Mouse (Mus musculus): Measurements from ENCODE around the gene Hes2. TPM values are rescaled to one million over a fixed set of nuclear protein-coding genes. Genes with fewer than 3 reads are reported as not detected.
A peak's percentile ranks its signal among the peaks of the same experiment; 100 is the strongest.

The Hes2 gene
- total RNA-seq, 1 experiment: 0.58 TPM

GRCm38 (mm10) chr4:152194476-152195175 lies 36.0 kb downstream of the Hes2 start:
- in situ Hi-C loops (cut with MboI; ENCODE audit: low sequenced_read_pairs in 2 of 2, unreplicated experiment in 2 of 2): no loop called here
- Histone ChIP-seq H3K4me3 (ENCODE audit: insufficient read depth in 1 of 2, low read depth in 1 of 2, low read length in 2 of 2, poor library complexity in 1 of 2, severe bottlenecking in 1 of 2) (no peak overlapping the region), H3K36me3 (ENCODE audit: control insufficient read depth, insufficient read depth, low read length, poor library complexity, severe bottlenecking) (no peaks in the 10 kb centered on the region), H3K9ac (ENCODE audit: insufficient read depth, low read depth, low read length, poor library complexity, severe bottlenecking) (peak overlapping the region; percentile 26; the same call in 1 of the 2 replicates), H3K27ac (ENCODE audit: insufficient read depth, low read depth, low read length, poor library complexity, severe bottlenecking) (peak overlapping the region; percentile 71), H3K9me3 (ENCODE audit: control insufficient read depth, insufficient read depth, low read depth, low read length) (no peaks in the 10 kb centered on the region), H3K4me1 (ENCODE audit: control insufficient read depth in 2 of 2, insufficient read depth in 2 of 2, low read length in 2 of 2, poor library complexity in 1 of 2) (peaks cover 10 to 21% of the 10 kb centered on the region in 2 experiments)
- DNase-seq (ENCODE audit: low read depth, low spot score): no peak
- TF ChIP-seq CHD2 (IDR thresholded peaks at IDR 0.05; ENCODE audit: low read depth, low read length) (no peak), ZNF384 (IDR thresholded peaks at IDR 0.05; ENCODE audit: low read depth, low read length) (no peak), MAFK (IDR thresholded peaks at IDR 0.05; ENCODE audit: insufficient read depth, low read depth, low read length) (peak; percentile 56; the same call in 1 of the 2 replicates), ZC3H11A (IDR thresholded peaks at IDR 0.05; ENCODE audit: borderline replicate concordance, low read depth, low read length) (no peak), HCFC1 (IDR thresholded peaks at IDR 0.05; ENCODE audit: borderline replicate concordance, insufficient read depth, low read length) (no peak)

GRCm38 (mm10) chr4:152196276-152196675 lies 37.6 kb downstream of the Hes2 start:
- H3K9me3 ChIP-seq (ENCODE audit: control insufficient read depth, insufficient read depth, low read depth, low read length): no peaks in the 10 kb centered on the region

DNA sequence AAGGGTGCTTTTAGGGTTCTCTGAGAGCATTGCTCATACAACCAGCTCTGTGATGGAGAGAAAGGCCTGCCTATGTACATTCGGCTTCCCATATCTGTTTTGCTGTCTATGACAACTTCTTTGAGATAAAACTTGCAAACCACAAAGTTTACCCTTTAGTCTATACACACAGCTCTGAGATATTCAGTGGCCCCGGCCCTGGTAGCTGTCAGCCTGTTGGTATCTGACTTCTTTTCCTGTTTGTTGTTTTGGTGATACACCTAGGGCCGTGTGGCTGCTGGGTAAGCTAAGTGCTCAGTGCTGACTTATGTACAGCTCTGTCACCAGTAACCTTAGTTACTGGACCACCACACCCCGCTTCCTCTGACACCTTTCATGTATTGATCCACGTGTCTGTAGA lies 38.9 kb downstream of the Hes2 start:
- H3K27ac ChIP-seq (ENCODE audit: insufficient read depth, low read depth, low read length, poor library complexity, severe bottlenecking): no peak overlapping the region
- peaks cover 8 to 21% of the 10 kb centered on the region in 2 experiments for H3K4me1 ChIP-seq (ENCODE audit: control insufficient read depth in 2 of 2, insufficient read depth in 2 of 2, low read length in 2 of 2, poor library complexity in 1 of 2)
- no peaks in the 10 kb centered on the region for H3K36me3 ChIP-seq (ENCODE audit: control insufficient read depth, insufficient read depth, low read length, poor library complexity, severe bottlenecking)
- in situ Hi-C loops (cut with MboI; ENCODE audit: low sequenced_read_pairs in 2 of 2, unreplicated experiment in 2 of 2): no loop called here
- H3K4me3 ChIP-seq (ENCODE audit: insufficient read depth in 1 of 2, low read depth in 1 of 2, low read length in 2 of 2, poor library complexity in 1 of 2, severe bottlenecking in 1 of 2): no peak overlapping the region
- TF ChIP-seq ZNF384 (IDR thresholded peaks at IDR 0.05; ENCODE audit: low read depth, low read length) (no peak), MAFK (IDR thresholded peaks at IDR 0.05; ENCODE audit: insufficient read depth, low read depth, low read length) (no peak), CHD2 (IDR thresholded peaks at IDR 0.05; ENCODE audit: low read depth, low read length) (no peak), HCFC1 (IDR thresholded peaks at IDR 0.05; ENCODE audit: borderline replicate concordance, insufficient read depth, low read length) (no peak), ZC3H11A (IDR thresholded peaks at IDR 0.05; ENCODE audit: borderline replicate concordance, low read depth, low read length) (no peak)
- no peak overlapping the region for H3K9ac ChIP-seq (ENCODE audit: insufficient read depth, low read depth, low read length, poor library complexity, severe bottlenecking)
- DNase-seq (ENCODE audit: low read depth, low spot score): no peak
- no peaks in the 10 kb centered on the region for H3K9me3 ChIP-seq (ENCODE audit: control insufficient read depth, insufficient read depth, low read depth, low read length)

More at GRCm38 (mm10) chr4:152196276-152196675, 37.6 kb downstream of the Hes2 start:
- no peak for DNase-seq (ENCODE audit: low read depth, low spot score)
- peaks cover 10 to 21% of the 10 kb centered on the region in 2 experiments for H3K4me1 ChIP-seq (ENCODE audit: control insufficient read depth in 2 of 2, insufficient read depth in 2 of 2, low read length in 2 of 2, poor library complexity in 1 of 2)
- H3K4me3 ChIP-seq (ENCODE audit: insufficient read depth in 1 of 2, low read depth in 1 of 2, low read length in 2 of 2, poor library complexity in 1 of 2, severe bottlenecking in 1 of 2): no peak overlapping the region
- in situ Hi-C loops (cut with MboI; ENCODE audit: low sequenced_read_pairs in 2 of 2, unreplicated experiment in 2 of 2): no loop called here
- no peak overlapping the region for H3K27ac ChIP-seq (ENCODE audit: insufficient read depth, low read depth, low read length, poor library complexity, severe bottlenecking)
- no peaks in the 10 kb centered on the region for H3K36me3 ChIP-seq (ENCODE audit: control insufficient read depth, insufficient read depth, low read length, poor library complexity, severe bottlenecking)
- H3K9ac ChIP-seq (ENCODE audit: insufficient read depth, low read depth, low read length, poor library complexity, severe bottlenecking): no peak overlapping the region
- no peak for TF ChIP-seq HCFC1 (IDR thresholded peaks at IDR 0.05; ENCODE audit: borderline replicate concordance, insufficient read depth, low read length)
- no peak for TF ChIP-seq CHD2 (IDR thresholded peaks at IDR 0.05; ENCODE audit: low read depth, low read length)
- no peak for TF ChIP-seq MAFK (IDR thresholded peaks at IDR 0.05; ENCODE audit: insufficient read depth, low read depth, low read length)
- TF ChIP-seq ZC3H11A (IDR thresholded peaks at IDR 0.05; ENCODE audit: borderline replicate concordance, low read depth, low read length): no peak
- no peak for TF ChIP-seq ZNF384 (IDR thresholded peaks at IDR 0.05; ENCODE audit: low read depth, low read length)

- in situ Hi-C loops (cut with MboI; ENCODE audit: low sequenced_read_pairs in 2 of 2, unreplicated experiment in 2 of 2): no loop called here
- H3K9ac ChIP-seq (ENCODE audit: insufficient read depth, low read depth, low read length, poor library complexity, severe bottlenecking): no peak overlapping the region
- no peak for TF ChIP-seq CHD2 (IDR thresholded peaks at IDR 0.05; ENCODE audit: low read depth, low read length)
- TF ChIP-seq ZNF384 (IDR thresholded peaks at IDR 0.05; ENCODE audit: low read depth, low read length): no peak
- TF ChIP-seq HCFC1 (IDR thresholded peaks at IDR 0.05; ENCODE audit: borderline replicate concordance, insufficient read depth, low read length): no peak
- TF ChIP-seq ZC3H11A (IDR thresholded peaks at IDR 0.05; ENCODE audit: borderline replicate concordance, low read depth, low read length): no peak
- TF ChIP-seq MAFK (IDR thresholded peaks at IDR 0.05; ENCODE audit: insufficient read depth, low read depth, low read length): no peak
These were observed 41.0 kb downstream of the Hes2 start for GRCm38 (mm10) chr4:152199617-152200016.

More at GRCm38 (mm10) chr4:152199617-152200016, 41.0 kb downstream of the Hes2 start:
- no peak overlapping the region for H3K4me3 ChIP-seq (ENCODE audit: insufficient read depth in 1 of 2, low read depth in 1 of 2, low read length in 2 of 2, poor library complexity in 1 of 2, severe bottlenecking in 1 of 2)
- no peak for DNase-seq (ENCODE audit: low read depth, low spot score)
- H3K9me3 ChIP-seq (ENCODE audit: control insufficient read depth, insufficient read depth, low read depth, low read length): no peaks in the 10 kb centered on the region
- H3K4me1 ChIP-seq (ENCODE audit: control insufficient read depth in 2 of 2, insufficient read depth in 2 of 2, low read length in 2 of 2, poor library complexity in 1 of 2): peaks cover 6 to 14% of the 10 kb centered on the region in 2 experiments; a peak in 3 of 4 replicates
- H3K27ac ChIP-seq (ENCODE audit: insufficient read depth, low read depth, low read length, poor library complexity, severe bottlenecking): no peak overlapping the region
- no peaks in the 10 kb centered on the region for H3K36me3 ChIP-seq (ENCODE audit: control insufficient read depth, insufficient read depth, low read length, poor library complexity, severe bottlenecking)

All from ES-E14 (cell line).